Comparison of ENCODE assay signal across 19 mouse cellular contexts in genomic region chr6:114687035-114687434, GRCm38 (mm10).
"Had no signal": no experiment of that assay in that cellular context is flagged by ENCODE, and none has a peak within 500 bp of the region (broad histone marks: within the 10 kb centered on the region; RNA-seq: fewer than 3 reads in every experiment).

No protein-coding gene starts in this region.

- ATAC-seq: midbrain, embryonic 13.5 days; midbrain, embryonic 16.5 days had no signal

- H3K4me3 ChIP-seq: kidney, embryonic 15.5 days; left cerebral cortex, adult 2 months; liver, embryonic 13.5 days; megakaryocyte, embryonic 14.5 days; midbrain, embryonic 10.5 days; midbrain, embryonic 13.5 days; myocyte; neural tube, embryonic 13.5 days had no signal

- DNase-seq: kidney, adult 11 months; kidney, adult 8-10 months; kidney, postnatal 10 days; kidney, postnatal 36 days; layer of hippocampus, postnatal 36 days; liver, embryonic 13.5 days; lung, embryonic 14.5 days; lung, postnatal 10 days; thymus, adult 2 months; thymus, postnatal 14 days; thymus, postnatal 4 days had no signal

- H3K4me1 ChIP-seq: kidney, embryonic 15.5 days; liver, embryonic 13.5 days had no signal
